Mouse (Mus musculus) urinary bladder, postnatal 10 days (tissue): Measurements from ENCODE around the gene Mettl1.
"Not testable (repeated sequence)": the region's sequence is repeated elsewhere in the genome, so short reads cannot be mapped to it uniquely, and the experiment has no call there.

ENCODE experiments used
- DNase-seq: peaks from one replicate; pipeline ENCODE4 v3.0.0; 2022; ENCODE audit warnings: low spot score

Mettl1 gene

GRCm38 (mm10) chr10:127068360-127069038 lies 27.3 kb downstream of the Mettl1 start:
- no peak for DNase-seq

- DNase-seq: no peak
Measured at GRCm38 (mm10) chr10:127069281-127070189, 28.3 kb downstream of the Mettl1 start.

- no peak for DNase-seq
Measured at GRCm38 (mm10) chr10:127070190-127071121, 29.2 kb downstream of the Mettl1 start, which contains the start of gene Tspan31. Tspan31 (minus strand) TSS chr10:127070264.

- no peak for DNase-seq
Measured at GRCm38 (mm10) chr10:127071203-127071602, 30.0 kb downstream of the Mettl1 start.

GRCm38 (mm10) chr10:127072270-127072669 lies 31.1 kb downstream of the Mettl1 start:
- not testable (repeated sequence) for DNase-seq

GRCm38 (mm10) chr10:127072969-127073368 lies 31.8 kb downstream of the Mettl1 start:
- not testable (repeated sequence) for DNase-seq

- no peak for DNase-seq
Measured at GRCm38 (mm10) chr10:127073981-127074380, 32.8 kb downstream of the Mettl1 start.

GRCm38 (mm10) chr10:127075080-127075479 lies 33.9 kb downstream of the Mettl1 start, which contains the start of gene Agap2:
Agap2 (plus strand) TSS chr10:127075284.
- no peak for DNase-seq

GRCm38 (mm10) chr10:127075651-127076050 lies 34.4 kb downstream of the Mettl1 start:
- DNase-seq: no peak

- DNase-seq: no peak
Measured at GRCm38 (mm10) chr10:127076082-127076481, 34.9 kb downstream of the Mettl1 start.

GRCm38 (mm10) chr10:127077515-127077914 lies 36.3 kb downstream of the Mettl1 start:
- DNase-seq: no peak

GRCm38 (mm10) chr10:127078001-127078676 lies 36.9 kb downstream of the Mettl1 start:
- no peak for DNase-seq

GRCm38 (mm10) chr10:127078677-127079575 lies 37.7 kb downstream of the Mettl1 start:
- DNase-seq: no peak

GRCm38 (mm10) chr10:127079665-127080391 lies 38.6 kb downstream of the Mettl1 start:
- no peak for DNase-seq

GRCm38 (mm10) chr10:127080901-127081780 lies 39.9 kb downstream of the Mettl1 start:
- DNase-seq: no peak

- no peak for DNase-seq
Measured at GRCm38 (mm10) chr10:127081996-127082620, 40.9 kb downstream of the Mettl1 start.

- DNase-seq: no peak
Measured at GRCm38 (mm10) chr10:127083292-127083914, 42.2 kb downstream of the Mettl1 start.

GRCm38 (mm10) chr10:127083915-127084306 lies 42.7 kb downstream of the Mettl1 start:
- no peak for DNase-seq
